Mouse (Mus musculus): ENCODE results near the gene Csrp1. TPM values are rescaled to one million over a fixed set of nuclear protein-coding genes. Genes with fewer than 3 reads are reported as not detected.
A peak's percentile ranks its signal among the peaks of the same experiment; 100 is the strongest.

Gene Csrp1
- total and polyA plus RNA-seq, 3 experiments, result 44.4 to 73.0 TPM; not detected in 1

DNA sequence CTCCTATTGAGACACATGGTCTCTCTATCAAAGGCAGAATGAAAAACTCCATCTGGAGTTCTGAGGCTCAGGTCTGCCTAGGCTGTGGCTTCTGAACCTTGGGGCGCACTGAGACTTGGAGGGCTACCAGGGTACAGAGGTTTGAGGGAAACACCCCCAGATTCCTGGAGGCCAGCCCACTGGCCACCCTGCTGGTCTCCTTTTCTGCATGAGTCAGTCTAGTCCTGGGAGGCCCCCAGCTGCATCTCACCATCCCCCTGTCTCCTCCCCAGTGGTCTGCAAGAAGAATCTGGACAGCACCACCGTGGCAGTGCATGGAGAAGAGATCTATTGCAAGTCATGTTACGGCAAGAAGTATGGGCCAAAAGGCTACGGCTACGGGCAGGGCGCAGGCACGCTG, 25.1 kb downstream of the Csrp1 start:
- Histone ChIP-seq H3K9ac (ENCODE audit: control insufficient read depth, low read depth, low read length, poor library complexity, severe bottlenecking) (no peak overlapping the region), H3K79me2 (ENCODE audit: control insufficient read depth, insufficient read depth, low read length, poor library complexity) (no peaks in the 10 kb centered on the region), H3K9me3 (replicated peaks; ENCODE audit: insufficient read depth, low read length) (no peaks in the 10 kb centered on the region), H3K27me3 (ENCODE audit: control insufficient read depth in 1 of 2, insufficient read depth in 2 of 2, low read length in 2 of 2) (no peaks in the 10 kb centered on the region), H3K4me1 (ENCODE audit: control insufficient read depth in 1 of 2, insufficient read depth in 2 of 2, low read length in 2 of 2) (no peaks in the 10 kb centered on the region), H3K27ac (ENCODE audit: control insufficient read depth, low read depth, low read length) (no peak overlapping the region), H3K4me3 (ENCODE audit: control insufficient read depth in 1 of 2, insufficient read depth in 1 of 2, low read depth in 2 of 2, low read length in 2 of 2) (no peak overlapping the region), H3K36me3 (ENCODE audit: control insufficient read depth in 1 of 2, insufficient read depth in 2 of 2, low read length in 2 of 2) (no peaks in the 10 kb centered on the region; a peak in 1 of 4 replicates)
- TF ChIP-seq MXI1 (IDR thresholded peaks at IDR 0.05; ENCODE audit: low read depth, low read length) (no peak), POLR2A (IDR thresholded peaks at IDR 0.05; ENCODE audit: control insufficient read depth in 1 of 2, insufficient read depth in 1 of 2, low read depth in 1 of 2, low read length in 2 of 2, poor library complexity in 1 of 2) (no peak)
- no peak for DNase-seq (ENCODE audit: low read depth, low spot score)

- Histone ChIP-seq H3K4me1 (ENCODE audit: control insufficient read depth in 1 of 2, insufficient read depth in 2 of 2, low read length in 2 of 2) (no peaks in the 10 kb centered on the region), H3K27ac (ENCODE audit: control insufficient read depth, low read depth, low read length) (no peak overlapping the region), H3K9me3 (replicated peaks; ENCODE audit: insufficient read depth, low read length) (no peaks in the 10 kb centered on the region), H3K27me3 (ENCODE audit: control insufficient read depth in 1 of 2, insufficient read depth in 2 of 2, low read length in 2 of 2) (no peaks in the 10 kb centered on the region), H3K79me2 (ENCODE audit: control insufficient read depth, insufficient read depth, low read length, poor library complexity) (no peaks in the 10 kb centered on the region), H3K4me3 (ENCODE audit: control insufficient read depth in 1 of 2, insufficient read depth in 1 of 2, low read depth in 2 of 2, low read length in 2 of 2) (no peak overlapping the region), H3K36me3 (ENCODE audit: control insufficient read depth in 1 of 2, insufficient read depth in 2 of 2, low read length in 2 of 2) (no peaks in the 10 kb centered on the region; a peak in 1 of 4 replicates), H3K9ac (ENCODE audit: control insufficient read depth, low read depth, low read length, poor library complexity, severe bottlenecking) (no peak overlapping the region)
- no peak for DNase-seq (ENCODE audit: low read depth, low spot score)
- TF ChIP-seq RAD21 (IDR thresholded peaks at IDR 0.05; ENCODE audit: low read depth, low read length) (no peak), GATA1 (IDR thresholded peaks at IDR 0.05; ENCODE audit: low read depth, low read length) (no peak), UBTF (IDR thresholded peaks at IDR 0.05; ENCODE audit: borderline replicate concordance, insufficient read depth, low read depth, low read length) (no peak), HCFC1 (IDR thresholded peaks at IDR 0.05; ENCODE audit: low read depth, low read length) (no peak), ZKSCAN1 (IDR thresholded peaks at IDR 0.05; ENCODE audit: low read depth, low read length) (no peak), BHLHE40 (IDR thresholded peaks at IDR 0.05; ENCODE audit: borderline replicate concordance, low read depth, low read length) (no peak), ELF1 (IDR thresholded peaks at IDR 0.05; ENCODE audit: low read depth, low read length) (no peak), POLR2A (IDR thresholded peaks at IDR 0.05; ENCODE audit: control insufficient read depth in 1 of 2, insufficient read depth in 1 of 2, low read depth in 1 of 2, low read length in 2 of 2, poor library complexity in 1 of 2) (no peak), TCF12 (IDR thresholded peaks at IDR 0.05; ENCODE audit: low read depth, low read length) (no peak), ZC3H11A (IDR thresholded peaks at IDR 0.05; ENCODE audit: low read depth, low read length) (no peak)
Measured at GRCm38 (mm10) chr1:135746248-135746647, 26.4 kb downstream of the Csrp1 start.

DNA sequence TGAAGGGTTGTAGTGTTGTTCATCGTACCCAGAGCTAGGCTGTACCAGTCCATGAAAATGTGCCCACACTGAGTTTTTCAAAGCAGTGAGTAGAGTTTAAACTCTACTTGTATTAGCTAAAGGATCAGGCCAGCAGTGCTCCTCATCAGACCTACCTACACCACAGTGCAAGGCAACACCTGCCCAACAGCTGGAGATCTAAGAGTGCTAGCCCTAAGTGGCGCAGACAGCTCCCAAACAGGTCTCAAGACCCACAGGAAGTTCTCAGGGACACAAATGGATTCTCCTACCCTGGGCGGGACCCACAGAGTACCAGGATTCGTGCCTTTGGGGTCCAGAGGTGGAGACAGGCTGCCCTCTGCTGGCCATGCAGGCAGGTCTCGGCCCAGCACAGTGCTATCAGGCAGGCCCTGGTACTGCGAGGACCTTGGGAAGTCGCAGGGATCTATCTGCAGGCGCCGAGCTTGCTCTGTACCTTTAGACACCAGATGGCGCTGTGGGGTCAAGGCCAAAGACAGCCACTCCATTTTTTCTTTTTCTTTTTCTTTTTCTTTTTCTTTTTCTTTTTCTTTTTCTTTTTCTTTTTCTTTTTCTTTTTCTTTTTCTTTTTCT, 33.0 kb downstream of the Csrp1 start:
- no peaks in the 10 kb centered on the region for H3K4me1 ChIP-seq (ENCODE audit: control insufficient read depth in 1 of 2, insufficient read depth in 2 of 2, low read length in 2 of 2)
- no peaks in the 10 kb centered on the region for H3K79me2 ChIP-seq (ENCODE audit: control insufficient read depth, insufficient read depth, low read length, poor library complexity)
- H3K9me3 ChIP-seq (replicated peaks; ENCODE audit: insufficient read depth, low read length), result no peaks in the 10 kb centered on the region
- H3K9ac ChIP-seq (ENCODE audit: control insufficient read depth, low read depth, low read length, poor library complexity, severe bottlenecking), result no peak overlapping the region
- peak; percentile 92 for TF ChIP-seq SMC3 (IDR thresholded peaks at IDR 0.05; ENCODE audit: low read depth, low read length)
- peak; percentile 85 for TF ChIP-seq ZC3H11A (IDR thresholded peaks at IDR 0.05; ENCODE audit: low read depth, low read length)
- TF ChIP-seq RAD21 (IDR thresholded peaks at IDR 0.05; ENCODE audit: low read depth, low read length), result peak; percentile 82
- no peak for TF ChIP-seq GATA1 (IDR thresholded peaks at IDR 0.05; ENCODE audit: low read depth, low read length)
- no peak for TF ChIP-seq JUND (IDR thresholded peaks at IDR 0.05; ENCODE audit: low read depth, low read length)
- peak; percentile 74 to 86 (median 83) for TF ChIP-seq CTCF (IDR thresholded peaks at IDR 0.05 in 2 of 3, conservative IDR thresholded peaks at IDR 0.05 in 1 of 3; ENCODE audit: control insufficient read depth in 1 of 3, insufficient read depth in 1 of 3, low read depth in 2 of 3, low read length in 3 of 3, poor library complexity in 1 of 3, severe bottlenecking in 1 of 3)
- peak; percentile 90 for TF ChIP-seq ZNF384 (IDR thresholded peaks at IDR 0.05; ENCODE audit: low read depth, low read length)
- TF ChIP-seq SIN3A (IDR thresholded peaks at IDR 0.05; ENCODE audit: low read length), result 0 out of 2 replicates have a peak, but pooled peaks have one; percentile 26
- no peak for TF ChIP-seq MAX (IDR thresholded peaks at IDR 0.05; ENCODE audit: low read length)
- TF ChIP-seq KAT2A (conservative IDR thresholded peaks at IDR 0.05; ENCODE audit: low read depth, low read length), result no peak
- no peaks in the 10 kb centered on the region for H3K36me3 ChIP-seq (ENCODE audit: control insufficient read depth in 1 of 2, insufficient read depth in 2 of 2, low read length in 2 of 2)
- H3K4me3 ChIP-seq (ENCODE audit: control insufficient read depth in 1 of 2, insufficient read depth in 1 of 2, low read depth in 2 of 2, low read length in 2 of 2), result no peak overlapping the region
- no peak overlapping the region for H3K27ac ChIP-seq (ENCODE audit: control insufficient read depth, low read depth, low read length)
- peak; percentile 94 for DNase-seq (ENCODE audit: low read depth, low spot score)
- no peaks in the 10 kb centered on the region for H3K27me3 ChIP-seq (ENCODE audit: control insufficient read depth in 1 of 2, insufficient read depth in 2 of 2, low read length in 2 of 2)

All from MEL (cell line).